9 mouse cellular contexts compared by ENCODE assay signal in the genomic region with DNA sequence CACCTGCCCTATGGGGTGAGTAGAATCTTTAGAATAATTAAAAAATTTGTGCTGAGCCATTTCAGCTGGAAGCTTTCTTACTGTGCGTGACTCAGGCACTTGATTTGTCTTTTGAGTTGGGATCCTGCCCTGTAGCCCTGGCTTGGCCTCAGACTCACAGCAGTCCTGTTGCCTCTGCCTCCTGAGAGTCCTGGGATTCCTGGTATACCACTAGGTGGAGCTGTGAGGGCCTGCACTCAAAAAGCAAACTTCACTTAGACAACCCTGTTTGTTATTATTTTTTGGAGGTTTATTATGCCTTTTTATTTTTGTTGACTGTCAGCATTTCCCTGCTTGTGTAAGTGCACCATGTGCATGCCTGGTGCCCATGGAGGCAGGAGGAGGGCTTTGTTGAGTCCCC. TPM values are rescaled to one million over a fixed set of nuclear protein-coding genes. Genes with fewer than 3 reads are reported as not detected.
A peak's percentile ranks its signal among the peaks of the same experiment; 100 is the strongest.
DNase-seq lines count a peak whose midpoint lies in the region; ATAC-seq and TF ChIP-seq lines count a peak whose summit lies in the region.
"Had no signal": no experiment of that assay in that cellular context is flagged by ENCODE, and none has a peak within 500 bp of the region (broad histone marks: within the 10 kb centered on the region; RNA-seq: fewer than 3 reads in every experiment).

No protein-coding gene starts in this region.

- no peak for ATAC-seq in liver, postnatal 0 days

- TF ChIP-seq CTCF in ES-Bruce4 (IDR thresholded peaks at IDR 0.05; ENCODE audit: low read depth, low read length): peak; percentile 57
- peak; percentile 72 for TF ChIP-seq CTCF in liver, postnatal 0 days (IDR thresholded peaks at IDR 0.05; ENCODE audit: low read depth)

- TF ChIP-seq EP300 in ES-Bruce4 (IDR thresholded peaks at IDR 0.05; ENCODE audit: insufficient read depth, low read depth, low read length): no peak
- no peak for TF ChIP-seq EP300 in liver, postnatal 0 days (IDR thresholded peaks at IDR 0.05; ENCODE audit: low read depth)

- no peak overlapping the region for H3K27ac ChIP-seq in ES-Bruce4 (ENCODE audit: insufficient read depth, low read length)
- no peak overlapping the region for H3K27ac ChIP-seq in liver, postnatal 0 days (ENCODE audit: low read depth)
- no peak overlapping the region for H3K27ac ChIP-seq in limb, embryonic 10.5 days
- H3K27ac ChIP-seq: macrophage had no signal

- H3K27me3 ChIP-seq in ES-Bruce4 (ENCODE audit: control insufficient read depth, insufficient read depth, low read length, poor library complexity, severe bottlenecking): no peaks in the 10 kb centered on the region
- no peaks in the 10 kb centered on the region for H3K27me3 ChIP-seq in liver, postnatal 0 days (ENCODE audit: insufficient read depth, low read length)
- H3K27me3 ChIP-seq in limb, embryonic 10.5 days (ENCODE audit: low read depth, poor library complexity, severe bottlenecking): no peaks in the 10 kb centered on the region

- H3K9me3 ChIP-seq in ES-Bruce4 (replicated peaks; ENCODE audit: control insufficient read depth, insufficient read depth, low read length, poor library complexity, severe bottlenecking): no peaks in the 10 kb centered on the region
- H3K9me3 ChIP-seq in liver, postnatal 0 days (ENCODE audit: low read length): no peaks in the 10 kb centered on the region
- no peaks in the 10 kb centered on the region for H3K9me3 ChIP-seq in limb, embryonic 10.5 days (replicated peaks)

- H3K4me2 ChIP-seq in liver, postnatal 0 days (ENCODE audit: low read depth, low read length): no peak overlapping the region

- no peak overlapping the region for H3K9ac ChIP-seq in ES-Bruce4 (ENCODE audit: low read depth, poor library complexity, severe bottlenecking)
- H3K9ac ChIP-seq in liver, postnatal 0 days (replicated peaks): no peak overlapping the region

- no peaks in the 10 kb centered on the region for H3K4me1 ChIP-seq in ES-Bruce4 (ENCODE audit: control insufficient read depth, insufficient read depth, low read length)
- H3K4me1 ChIP-seq in liver, postnatal 0 days (ENCODE audit: insufficient read depth): no peaks in the 10 kb centered on the region
- H3K4me1 ChIP-seq in limb, embryonic 10.5 days: no peaks in the 10 kb centered on the region

- peaks cover 22% of the 10 kb centered on the region for H3K36me3 ChIP-seq in ES-Bruce4 (ENCODE audit: control insufficient read depth, insufficient read depth, low read length, poor library complexity, severe bottlenecking)
- peaks cover 41% of the 10 kb centered on the region for H3K36me3 ChIP-seq in liver, postnatal 0 days (replicated peaks; ENCODE audit: insufficient read depth, low read length)
- H3K36me3 ChIP-seq in limb, embryonic 10.5 days: peaks cover 97% of the 10 kb centered on the region

- 92% methylated on average over 1 of the region's 1 CpGs for WGBS in liver, postnatal 0 days (ENCODE audit: insufficient replicate concordance)
- 94% methylated on average over 1 of the region's 1 CpGs for WGBS in limb, embryonic 10.5 days

- H3K4me3 ChIP-seq in ES-Bruce4 (ENCODE audit: low read depth, low read length): no peak overlapping the region
- H3K4me3 ChIP-seq in liver, postnatal 0 days (ENCODE audit: low read depth, low read length): no peak overlapping the region
- H3K4me3 ChIP-seq in limb, embryonic 10.5 days: no peak overlapping the region

- DNase-seq in kidney, postnatal 10 days: peak; percentile 42
- no peak for DNase-seq in kidney, adult 11 months
- peak; percentile 28 for DNase-seq in adrenal gland, postnatal 25 days
- DNase-seq in liver, postnatal 0 days: no peak
- no peak for DNase-seq in limb, embryonic 10.5 days (ENCODE audit: low spot score)
- DNase-seq in testis, postnatal 14 days (ENCODE audit: low spot score): no peak
- DNase-seq in right cerebral cortex, postnatal 4 days: no peak

- no peak for TF ChIP-seq POLR2A in ES-Bruce4 (IDR thresholded peaks at IDR 0.05; ENCODE audit: insufficient read depth, low read length)

RNA-seq across cellular contexts. Expression of a gene that starts 11.9 kb away (rescaled TPM):
- polyA plus RNA-seq in ES-Bruce4 (2011; ENCODE audit: insufficient read depth, insufficient read length, low read depth, missing spikeins): 27.7 and 27.8 TPM in 2 replicates
- total RNA-seq in adrenal gland, postnatal 25 days (2021): 32.0 and 34.1 TPM in 2 replicates
- 8.4 and 10.9 TPM in 2 replicates for polyA plus RNA-seq in liver, postnatal 0 days (2015; fragmentation: Nextera tagmentation; extraction: Ambion mirVana)
- polyA plus RNA-seq in limb, embryonic 10.5 days (2016; fragmentation: Nextera tagmentation; extraction: Ambion mirVana): 31.4 and 34.3 TPM in 2 replicates

RNA-seq across cellular contexts. Expression of a gene that starts 12.0 kb away (rescaled TPM):
- polyA plus RNA-seq in ES-Bruce4 (2011; ENCODE audit: insufficient read depth, insufficient read length, low read depth, missing spikeins): 66.8 and 68.5 TPM in 2 replicates
- 104 and 110 TPM in 2 replicates for total RNA-seq in adrenal gland, postnatal 25 days (2021)
- 44.0 and 44.8 TPM in 2 replicates for polyA plus RNA-seq in liver, postnatal 0 days (2015; fragmentation: Nextera tagmentation; extraction: Ambion mirVana)
- polyA plus RNA-seq in limb, embryonic 10.5 days (2016; fragmentation: Nextera tagmentation; extraction: Ambion mirVana): 61.7 and 66.8 TPM in 2 replicates

RNA-seq across cellular contexts. Expression of a gene that starts 50.4 kb away (rescaled TPM):
- 60.2 and 63.9 TPM in 2 replicates for polyA plus RNA-seq in ES-Bruce4 (2011; ENCODE audit: insufficient read depth, insufficient read length, low read depth, missing spikeins)
- total RNA-seq in adrenal gland, postnatal 25 days (2021): 42.0 and 53.0 TPM in 2 replicates
- polyA plus RNA-seq in liver, postnatal 0 days (2015; fragmentation: Nextera tagmentation; extraction: Ambion mirVana): 28.1 and 30.7 TPM in 2 replicates
- polyA plus RNA-seq in limb, embryonic 10.5 days (2016; fragmentation: Nextera tagmentation; extraction: Ambion mirVana): 40.2 and 40.5 TPM in 2 replicates

Comparison
In these comparisons a context has a peak if more than half of its experiments do, and no peak if none do; other contexts are left out.
1. DNase-seq: peak in kidney, postnatal 10 days (single experiment) and adrenal gland, postnatal 25 days (single experiment); none in kidney, adult 11 months (single experiment), liver, postnatal 0 days (single experiment), limb, embryonic 10.5 days (single experiment), testis, postnatal 14 days (single experiment) and right cerebral cortex, postnatal 4 days (single experiment).